Mouse (Mus musculus) thymus, adult 2 months (tissue): Measurements from ENCODE around the gene Gucy1b1.

Experiments used
- CTCF ChIP-seq: fragments of 200-500 bp; IDR thresholded peaks from 2 replicates; pipeline ENCODE4 v1.5.1; 2012; ENCODE audit warnings: mild to moderate bottlenecking, control low read depth, low read length, moderate library complexity, borderline replicate concordance; ENCODE audit not compliant: control insufficient read depth, poor library complexity, insufficient read depth; ENCODE audit errors: extremely low read depth
- POLR2A ChIP-seq: fragments of 200-500 bp; IDR thresholded peaks from 2 replicates; pipeline ENCODE4 v1.6.1; 2012; ENCODE audit warnings: mild to moderate bottlenecking, low read length, control low read depth, moderate library complexity; ENCODE audit not compliant: control insufficient read depth, poor library complexity, insufficient read depth; ENCODE audit errors: extremely low read depth

DNA sequence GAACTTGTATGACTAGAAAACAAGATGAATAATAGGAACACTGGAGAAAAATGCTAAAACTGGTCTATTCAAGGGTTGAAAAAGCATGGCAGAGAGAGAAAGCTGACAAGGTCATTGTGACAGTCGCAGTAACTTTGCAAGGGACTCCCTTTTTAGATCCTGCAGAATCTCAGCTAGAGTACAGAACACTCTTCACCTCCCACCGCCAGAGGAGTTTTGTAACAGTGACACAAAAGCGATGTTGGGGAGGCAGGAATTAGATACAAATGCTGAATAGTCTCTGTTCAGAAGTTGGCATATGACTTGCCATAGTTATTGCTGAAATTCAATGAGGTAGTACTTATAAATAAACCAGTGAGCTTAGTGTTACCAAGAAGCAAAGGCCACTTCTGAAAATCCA lies 51.4 kb downstream of the Gucy1b1 start:
- TF ChIP-seq CTCF: no peak
- TF ChIP-seq POLR2A: no peak
